Mouse (Mus musculus) ES-Bruce4 (cell line): ENCODE results near the gene Lrrc1. TPM values are rescaled to one million over a fixed set of nuclear protein-coding genes. Genes with fewer than 3 reads are reported as not detected.

Experiments
- H3K27ac ChIP-seq: 2 replicates; pipeline ENCODE4 v1.5.1; 2012; ENCODE audit warnings: low read length, inconsistent platforms; ENCODE audit not compliant: insufficient read depth
- H3K27me3 ChIP-seq: 2 replicates; pipeline ENCODE4 v1.6.1; 2012; ENCODE audit warnings: mild to moderate bottlenecking, low read length, inconsistent platforms; ENCODE audit not compliant: control insufficient read depth, poor library complexity, insufficient read depth, severe bottlenecking
- H3K36me3 ChIP-seq: 2 replicates; pipeline ENCODE4 v1.6.1; 2012; ENCODE audit warnings: inconsistent platforms, mild to moderate bottlenecking, low read length, moderate library complexity; ENCODE audit not compliant: control insufficient read depth, poor library complexity, insufficient read depth, severe bottlenecking
- H3K4me1 ChIP-seq: one replicate; pipeline ENCODE4 v1.8.1; 2011; ENCODE audit warnings: low read length; ENCODE audit not compliant: control insufficient read depth, insufficient read depth
- H3K4me3 ChIP-seq: 2 replicates; pipeline ENCODE4 v1.5.1; 2011; ENCODE audit warnings: low read depth, mild to moderate bottlenecking, low read length
- H3K9ac ChIP-seq: 2 replicates; pipeline ENCODE4 v1.6.1; 2012; ENCODE audit warnings: low read depth, mild to moderate bottlenecking, inconsistent platforms; ENCODE audit not compliant: poor library complexity, severe bottlenecking
- H3K9me3 ChIP-seq: replicated peaks from 2 replicates; pipeline ENCODE4 v1.6.1; 2012; ENCODE audit warnings: mild to moderate bottlenecking, low read length, inconsistent platforms; ENCODE audit not compliant: control insufficient read depth, poor library complexity, insufficient read depth, severe bottlenecking
- CTCF ChIP-seq: IDR thresholded peaks from one replicate; pipeline ENCODE4 v1.8.1; 2011; ENCODE audit warnings: low read depth, low read length
- EP300 ChIP-seq: IDR thresholded peaks from 2 replicates; pipeline ENCODE4 v1.6.1; 2011; ENCODE audit warnings: low read depth, low read length; ENCODE audit not compliant: insufficient read depth
- POLR2A ChIP-seq: IDR thresholded peaks from one replicate; pipeline ENCODE4 v1.8.1; 2011; ENCODE audit warnings: low read length; ENCODE audit not compliant: insufficient read depth
- polyA plus RNA-seq: library from polyadenylated mRNA; stranded (reverse); fragments of >200 nt; gene quantifications from 2 replicates; pipeline ENCODE4 v1.2.4, GENCODE M21; 2011; ENCODE audit warnings: low read depth; ENCODE audit not compliant: missing spikeins, insufficient read depth, insufficient read length

Lrrc1 gene
- polyA plus RNA-seq, 1 experiment: 20.9 TPM

DNA sequence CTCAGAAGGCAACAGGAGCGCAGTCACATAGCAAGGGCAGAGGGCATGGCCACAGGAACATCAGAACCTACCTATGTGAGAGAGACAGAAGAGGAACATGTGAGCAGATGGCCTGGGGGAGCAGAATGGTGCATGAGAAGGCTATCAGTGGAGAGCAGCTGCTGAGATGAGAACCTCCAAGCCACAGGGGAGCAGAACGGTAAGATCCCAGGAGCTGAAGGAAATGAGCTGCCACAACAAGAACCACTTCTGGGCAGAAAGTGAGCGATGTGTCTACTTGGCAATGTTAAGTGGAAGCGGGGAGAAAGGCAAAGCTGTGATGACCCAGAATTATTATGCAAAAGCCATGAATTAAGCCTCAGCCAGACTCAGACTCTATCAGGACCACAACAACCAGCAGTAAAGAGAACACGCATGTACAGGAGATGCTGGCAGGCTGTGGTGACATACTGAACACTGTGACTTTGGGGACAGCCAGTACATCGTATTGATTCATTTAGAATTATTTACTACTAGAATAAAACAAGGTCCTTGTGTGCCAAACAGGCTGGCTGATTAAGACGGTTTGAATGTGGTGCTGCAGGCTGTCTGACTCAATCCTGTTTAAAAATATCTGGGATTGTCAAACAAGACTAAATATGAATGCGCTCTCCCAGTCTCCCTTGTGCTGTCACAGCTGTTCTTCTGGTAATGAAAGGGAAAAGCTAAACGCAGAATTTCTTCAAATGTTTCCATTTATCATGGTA is 63.9 kb downstream of the Lrrc1 start:
- Histone ChIP-seq H3K27me3 (no peaks in the 10 kb centered on the region), H3K9ac (no peak overlapping the region), H3K4me1 (peaks cover 7% of the 10 kb centered on the region), H3K9me3 (no peaks in the 10 kb centered on the region), H3K27ac (peak overlapping the region; percentile 15), H3K36me3 (no peaks in the 10 kb centered on the region), H3K4me3 (no peak overlapping the region)
- TF ChIP-seq POLR2A: no peak
- TF ChIP-seq EP300: no peak
- no peak for TF ChIP-seq CTCF

DNA sequence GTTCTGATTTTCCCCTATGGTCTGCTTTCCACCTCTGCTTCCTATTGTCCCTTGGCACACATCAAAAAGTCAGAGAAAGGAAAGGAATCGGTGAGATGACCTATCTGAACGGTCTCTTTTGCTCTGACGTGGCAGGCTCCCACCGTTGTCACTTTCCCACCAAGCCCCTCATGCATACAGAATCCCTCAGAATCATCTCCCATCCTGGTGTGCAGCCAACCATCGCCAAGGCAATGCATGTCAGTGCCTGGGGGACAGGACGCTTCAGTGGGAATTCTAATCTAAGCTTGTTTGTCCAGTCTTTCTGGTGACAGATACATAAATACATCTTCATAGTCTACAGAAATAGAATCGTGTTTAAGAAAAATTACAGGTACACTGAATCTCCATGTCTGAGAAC is 64.7 kb downstream of the Lrrc1 start:
- Histone ChIP-seq H3K9ac (no peak overlapping the region), H3K4me3 (no peak overlapping the region), H3K36me3 (no peaks in the 10 kb centered on the region), H3K9me3 (no peaks in the 10 kb centered on the region), H3K4me1 (peaks cover 7% of the 10 kb centered on the region), H3K27me3 (no peaks in the 10 kb centered on the region), H3K27ac (no peak overlapping the region)
- TF ChIP-seq POLR2A (no peak), CTCF (no peak), EP300 (no peak)

DNA sequence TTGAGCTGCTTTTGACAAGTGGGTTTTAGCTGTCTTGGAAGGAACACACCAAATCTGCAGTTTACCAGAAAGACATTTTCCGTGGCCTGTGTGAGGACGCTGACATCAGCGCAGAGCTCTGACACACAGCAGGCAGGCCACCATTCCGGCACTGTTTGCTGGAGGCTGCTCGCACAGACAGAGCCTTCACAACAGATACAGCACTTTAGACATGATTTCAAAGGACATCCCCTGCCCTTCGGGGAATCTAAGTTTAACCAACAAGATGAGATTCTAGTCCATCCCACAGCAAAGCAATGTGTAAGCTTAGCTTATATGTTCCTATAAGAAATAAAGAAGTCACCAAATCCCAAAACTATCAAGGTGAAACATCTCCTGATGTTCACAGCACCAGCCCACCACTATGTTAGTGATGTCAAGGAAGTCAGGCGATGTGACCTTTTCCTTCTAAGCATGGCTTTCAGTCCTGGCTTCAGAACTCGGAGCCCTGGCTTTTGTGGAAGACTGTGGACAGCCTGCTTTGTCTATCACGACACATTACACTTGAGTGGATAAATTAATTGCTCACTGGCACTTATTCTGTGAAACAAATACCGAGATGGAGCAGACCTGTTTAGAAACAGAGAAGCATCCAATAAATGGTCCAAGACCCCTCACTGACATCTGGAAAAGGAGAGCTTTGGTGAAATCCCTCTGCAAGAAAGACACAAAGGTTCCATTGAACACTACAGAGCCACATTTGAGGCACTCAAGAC is 66.3 kb downstream of the Lrrc1 start:
- no peak overlapping the region for H3K27ac ChIP-seq
- H3K27me3 ChIP-seq: no peaks in the 10 kb centered on the region
- H3K4me3 ChIP-seq: no peak overlapping the region
- TF ChIP-seq EP300 (no peak), CTCF (no peak), POLR2A (no peak)
- H3K9ac ChIP-seq: no peak overlapping the region
- H3K9me3 ChIP-seq: no peaks in the 10 kb centered on the region
- peaks cover 7% of the 10 kb centered on the region for H3K4me1 ChIP-seq
- no peaks in the 10 kb centered on the region for H3K36me3 ChIP-seq

- no peak overlapping the region for H3K9ac ChIP-seq
- no peaks in the 10 kb centered on the region for H3K9me3 ChIP-seq
- H3K27ac ChIP-seq: no peak overlapping the region
- H3K4me1 ChIP-seq: no peaks in the 10 kb centered on the region
- TF ChIP-seq EP300 (no peak), CTCF (no peak), POLR2A (no peak)
- no peak overlapping the region for H3K4me3 ChIP-seq
- H3K27me3 ChIP-seq: no peaks in the 10 kb centered on the region
- no peaks in the 10 kb centered on the region for H3K36me3 ChIP-seq
These were observed 70.1 kb downstream of the Lrrc1 start for GRCm38 (mm10) chr9:77474535-77474934.

DNA sequence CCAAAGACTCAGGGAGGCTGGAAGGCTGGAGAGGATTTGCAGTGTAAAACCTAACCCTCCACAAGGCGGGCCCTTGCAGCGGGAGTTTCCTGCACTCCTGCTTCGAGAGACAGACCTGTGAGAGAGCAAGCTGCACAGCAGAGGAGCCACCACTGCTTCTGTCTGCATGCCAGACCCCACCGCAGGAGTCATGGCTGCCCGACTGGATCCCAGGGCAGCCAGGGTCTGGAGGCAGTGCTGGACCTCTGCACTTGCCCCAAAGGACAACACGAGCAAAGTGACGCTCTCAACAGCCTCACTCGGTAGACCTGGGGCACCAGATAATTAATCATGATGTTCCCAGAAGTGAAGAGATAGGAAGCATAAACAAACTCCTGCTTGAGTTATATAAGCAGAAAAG is 72.1 kb downstream of the Lrrc1 start:
- Histone ChIP-seq H3K9ac (no peak overlapping the region), H3K9me3 (no peaks in the 10 kb centered on the region), H3K4me1 (no peaks in the 10 kb centered on the region), H3K36me3 (no peaks in the 10 kb centered on the region), H3K27ac (no peak overlapping the region), H3K4me3 (no peak overlapping the region), H3K27me3 (no peaks in the 10 kb centered on the region)
- TF ChIP-seq EP300 (no peak), POLR2A (no peak), CTCF (no peak)

DNA sequence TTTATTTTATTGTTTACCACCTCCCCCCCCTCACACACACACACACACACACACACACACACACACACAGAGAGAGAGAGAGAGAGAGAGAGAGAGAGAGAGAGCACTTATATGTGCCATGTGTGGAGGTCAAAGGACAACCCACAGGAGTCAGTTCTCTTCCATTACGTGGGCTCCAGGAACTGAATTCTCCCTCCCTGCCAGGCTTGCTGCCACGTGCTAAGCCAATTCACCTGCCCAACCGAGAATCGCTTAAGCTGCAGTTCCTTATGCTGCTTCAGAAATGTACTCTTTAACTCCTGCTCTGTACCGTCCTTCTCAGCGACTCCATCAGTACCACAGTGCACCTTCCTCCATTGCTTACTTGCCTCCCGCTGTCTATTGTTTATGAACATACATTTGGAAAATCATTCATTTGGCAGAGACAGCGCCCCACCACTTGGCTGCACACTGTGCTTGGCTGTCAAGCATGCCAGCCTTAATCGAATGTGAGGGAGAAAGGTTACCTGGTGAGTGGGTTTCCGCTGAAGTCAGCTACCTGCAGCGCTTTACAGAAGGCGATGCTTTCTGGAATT is 72.9 kb downstream of the Lrrc1 start:
- H3K27ac ChIP-seq: no peak overlapping the region
- H3K9ac ChIP-seq: no peak overlapping the region
- no peaks in the 10 kb centered on the region for H3K9me3 ChIP-seq
- H3K27me3 ChIP-seq: no peaks in the 10 kb centered on the region
- H3K36me3 ChIP-seq: no peaks in the 10 kb centered on the region
- H3K4me3 ChIP-seq: no peak overlapping the region
- TF ChIP-seq EP300 (no peak), CTCF (no peak), POLR2A (no peak)
- H3K4me1 ChIP-seq: no peaks in the 10 kb centered on the region
